Mouse (Mus musculus): ENCODE measurements around the gene Eml5. TPM values are rescaled to one million over a fixed set of nuclear protein-coding genes. Genes with fewer than 3 reads are reported as not detected.
A peak's percentile ranks its signal among the peaks of the same experiment; 100 is the strongest.

The Eml5 gene
- polyA plus RNA-seq, 2 experiments, result 2.3 to 4.6 TPM

GRCm38 (mm10) chr12:98779148-98779547 lies 122.1 kb downstream of the Eml5 start:
- Histone ChIP-seq H3K4me3 (replicated peaks; ENCODE audit: low read length) (no peak overlapping the region), H3K27ac (replicated peaks; ENCODE audit: low read depth, low read length) (no peak overlapping the region), H3K4me1 (ENCODE audit: control insufficient read depth, insufficient read depth, low read length) (no peaks in the 10 kb centered on the region), H3K9me3 (ENCODE audit: control insufficient read depth, low read length) (no peaks in the 10 kb centered on the region), H3K4me2 (replicated peaks; ENCODE audit: low read depth, low read length, severe bottlenecking) (no peak overlapping the region), H3K36me3 (ENCODE audit: control insufficient read depth, insufficient read depth, low read length) (peaks cover 90% of the 10 kb centered on the region), H3K27me3 (ENCODE audit: control insufficient read depth, insufficient read depth, low read length) (no peaks in the 10 kb centered on the region), H3K9ac (ENCODE audit: low read depth, low read length, severe bottlenecking) (no peak overlapping the region)
- TF ChIP-seq POLR2A (IDR thresholded peaks at IDR 0.05; ENCODE audit: borderline replicate concordance, extremely low read depth, insufficient read depth, insufficient read length), result no peak
- no peak for ATAC-seq (ENCODE audit: low FRiP score, low read depth)
- WGBS, result 81% methylated on average over 4 of the region's 4 CpGs
- no peak for DNase-seq (ENCODE audit: low spot score)

GRCm38 (mm10) chr12:98777509-98777908 lies 123.8 kb downstream of the Eml5 start:
- Histone ChIP-seq H3K4me3 (replicated peaks; ENCODE audit: low read length) (no peak overlapping the region), H3K9me3 (ENCODE audit: control insufficient read depth, low read length) (no peaks in the 10 kb centered on the region), H3K4me2 (replicated peaks; ENCODE audit: low read depth, low read length, severe bottlenecking) (no peak overlapping the region), H3K36me3 (ENCODE audit: control insufficient read depth, insufficient read depth, low read length) (peaks cover 87% of the 10 kb centered on the region), H3K27me3 (ENCODE audit: control insufficient read depth, insufficient read depth, low read length) (no peaks in the 10 kb centered on the region), H3K4me1 (ENCODE audit: control insufficient read depth, insufficient read depth, low read length) (no peaks in the 10 kb centered on the region), H3K9ac (ENCODE audit: low read depth, low read length, severe bottlenecking) (no peak overlapping the region), H3K27ac (replicated peaks; ENCODE audit: low read depth, low read length) (no peak overlapping the region)
- 79% methylated on average over 3 of the region's 3 CpGs for WGBS
- TF ChIP-seq POLR2A (IDR thresholded peaks at IDR 0.05; ENCODE audit: borderline replicate concordance, extremely low read depth, insufficient read depth, insufficient read length), result no peak
- ATAC-seq (ENCODE audit: low FRiP score, low read depth), result no peak
- DNase-seq (ENCODE audit: low spot score), result no peak

DNA sequence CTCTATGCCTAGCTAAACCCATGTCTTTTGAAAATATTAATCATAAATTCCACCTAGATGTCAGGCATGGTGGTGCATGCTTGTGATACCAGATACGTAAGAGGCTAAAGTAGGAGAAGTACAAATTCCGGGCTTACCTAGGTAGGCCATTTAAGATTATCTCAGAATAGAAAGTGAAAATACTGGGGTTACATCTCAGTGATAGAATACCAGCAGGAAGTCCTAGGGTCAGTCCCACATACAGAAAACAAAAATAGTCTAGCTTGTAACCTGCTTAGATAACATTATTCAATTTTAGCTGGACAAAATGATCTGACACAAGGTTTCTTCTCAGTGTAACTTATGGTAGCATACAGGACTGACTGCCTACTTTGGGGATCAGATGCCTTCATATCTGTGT lies 135.0 kb downstream of the Eml5 start:
- H3K36me3 ChIP-seq (ENCODE audit: control insufficient read depth, insufficient read depth, low read length), result peaks cover 80% of the 10 kb centered on the region
- H3K27me3 ChIP-seq (ENCODE audit: control insufficient read depth, insufficient read depth, low read length), result no peaks in the 10 kb centered on the region
- no peak overlapping the region for H3K27ac ChIP-seq (replicated peaks; ENCODE audit: low read depth, low read length)
- no peaks in the 10 kb centered on the region for H3K9me3 ChIP-seq (ENCODE audit: control insufficient read depth, low read length)
- DNase-seq (ENCODE audit: low spot score) (no peak), ATAC-seq (ENCODE audit: low FRiP score, low read depth) (no peak)
- no peak for TF ChIP-seq POLR2A (IDR thresholded peaks at IDR 0.05; ENCODE audit: borderline replicate concordance, extremely low read depth, insufficient read depth, insufficient read length)
- H3K4me1 ChIP-seq (ENCODE audit: control insufficient read depth, insufficient read depth, low read length), result no peaks in the 10 kb centered on the region
- H3K9ac ChIP-seq (ENCODE audit: low read depth, low read length, severe bottlenecking), result no peak overlapping the region
- no peak overlapping the region for H3K4me2 ChIP-seq (replicated peaks; ENCODE audit: low read depth, low read length, severe bottlenecking)
- 96% methylated on average over 2 of the region's 2 CpGs for WGBS
- no peak overlapping the region for H3K4me3 ChIP-seq (replicated peaks; ENCODE audit: low read length)

DNA sequence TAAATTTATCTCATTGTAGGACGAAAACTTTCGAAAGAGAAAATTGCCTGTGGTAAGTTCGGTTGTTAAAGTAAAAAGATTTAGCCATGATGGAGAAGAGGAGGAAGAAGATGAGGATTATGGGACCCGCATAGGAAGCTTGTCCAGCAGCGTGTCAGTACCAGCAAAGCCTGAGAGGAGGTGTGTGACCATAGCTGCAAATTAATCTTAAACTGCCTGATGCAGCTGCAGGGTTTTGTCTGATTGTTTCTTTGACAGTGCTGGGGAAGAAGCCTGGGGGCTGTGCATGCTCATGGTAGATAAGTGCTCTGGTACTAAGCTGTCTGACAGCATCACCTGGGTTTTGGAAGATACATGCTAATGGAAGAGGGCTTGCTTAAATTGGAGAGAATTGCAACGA lies 141.6 kb downstream of the Eml5 start:
- ATAC-seq (ENCODE audit: low FRiP score, low read depth), result no peak
- Histone ChIP-seq H3K4me1 (ENCODE audit: control insufficient read depth, insufficient read depth, low read length) (no peaks in the 10 kb centered on the region), H3K4me3 (replicated peaks; ENCODE audit: low read length) (no peak overlapping the region), H3K4me2 (replicated peaks; ENCODE audit: low read depth, low read length, severe bottlenecking) (no peak overlapping the region), H3K36me3 (ENCODE audit: control insufficient read depth, insufficient read depth, low read length) (peaks cover 90% of the 10 kb centered on the region), H3K27ac (replicated peaks; ENCODE audit: low read depth, low read length) (no peak overlapping the region), H3K9me3 (ENCODE audit: control insufficient read depth, low read length) (no peaks in the 10 kb centered on the region), H3K27me3 (ENCODE audit: control insufficient read depth, insufficient read depth, low read length) (no peaks in the 10 kb centered on the region), H3K9ac (ENCODE audit: low read depth, low read length, severe bottlenecking) (no peak overlapping the region)
- no peak for TF ChIP-seq POLR2A (IDR thresholded peaks at IDR 0.05; ENCODE audit: borderline replicate concordance, extremely low read depth, insufficient read depth, insufficient read length)
- no peak for DNase-seq (ENCODE audit: low spot score)
- 94% methylated on average over 6 of the region's 6 CpGs for WGBS

DNA sequence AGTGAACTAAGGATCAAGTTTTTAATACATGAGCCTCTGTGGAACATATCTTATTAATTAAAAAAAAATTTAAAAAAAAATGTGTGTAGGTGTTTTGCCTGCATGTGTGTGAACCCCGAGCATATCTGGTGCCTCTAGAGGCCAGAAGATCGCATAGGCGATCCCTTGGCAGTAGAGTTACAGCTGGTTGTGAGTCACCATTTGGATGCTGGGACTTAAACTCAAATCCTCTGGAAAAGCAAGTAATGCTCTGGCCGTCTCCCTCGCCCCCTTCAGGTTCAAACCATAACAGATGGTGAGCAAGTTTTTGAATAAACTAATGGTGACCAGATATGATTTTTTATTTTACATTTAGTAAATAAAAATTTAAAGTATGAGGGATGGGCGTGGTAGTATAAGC lies 143.6 kb downstream of the Eml5 start:
- Histone ChIP-seq H3K27ac (replicated peaks; ENCODE audit: low read depth, low read length) (no peak overlapping the region), H3K4me3 (replicated peaks; ENCODE audit: low read length) (no peak overlapping the region), H3K4me1 (ENCODE audit: control insufficient read depth, insufficient read depth, low read length) (no peaks in the 10 kb centered on the region), H3K9ac (ENCODE audit: low read depth, low read length, severe bottlenecking) (no peak overlapping the region), H3K9me3 (ENCODE audit: control insufficient read depth, low read length) (no peaks in the 10 kb centered on the region), H3K4me2 (replicated peaks; ENCODE audit: low read depth, low read length, severe bottlenecking) (no peak overlapping the region), H3K27me3 (ENCODE audit: control insufficient read depth, insufficient read depth, low read length) (no peaks in the 10 kb centered on the region), H3K36me3 (ENCODE audit: control insufficient read depth, insufficient read depth, low read length) (peaks cover 85% of the 10 kb centered on the region)
- DNase-seq (ENCODE audit: low spot score) (no peak), ATAC-seq (ENCODE audit: low FRiP score, low read depth) (no peak)
- WGBS, result 86% methylated on average over 6 of the region's 6 CpGs
- TF ChIP-seq POLR2A (IDR thresholded peaks at IDR 0.05; ENCODE audit: borderline replicate concordance, extremely low read depth, insufficient read depth, insufficient read length), result no peak

DNA sequence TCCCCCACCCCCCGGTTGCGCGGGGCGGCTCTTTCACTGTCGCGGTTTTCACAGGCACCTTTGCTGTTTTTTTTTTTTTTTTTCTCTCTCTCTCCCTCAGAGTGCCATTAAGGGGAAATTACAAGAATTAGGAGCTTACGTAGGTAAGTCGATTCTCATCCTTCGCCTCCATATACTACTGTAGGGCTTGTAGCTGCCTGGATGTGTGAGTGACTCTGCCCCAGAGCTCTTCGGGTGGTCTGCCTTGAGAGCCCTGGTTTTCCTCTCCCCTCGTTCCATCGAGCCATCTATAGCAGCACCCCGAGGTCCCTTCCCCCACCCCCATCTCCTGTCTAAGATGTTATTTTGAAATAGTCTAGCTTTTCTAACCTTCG lies 153.9 kb downstream of the Eml5 start:
- H3K9me3 ChIP-seq (ENCODE audit: control insufficient read depth, low read length), result no peaks in the 10 kb centered on the region
- peak overlapping the region; percentile 94 for H3K9ac ChIP-seq (ENCODE audit: low read depth, low read length, severe bottlenecking)
- H3K27me3 ChIP-seq (ENCODE audit: control insufficient read depth, insufficient read depth, low read length), result no peaks in the 10 kb centered on the region
- TF ChIP-seq POLR2A (IDR thresholded peaks at IDR 0.05; ENCODE audit: borderline replicate concordance, extremely low read depth, insufficient read depth, insufficient read length), result no peak
- H3K27ac ChIP-seq (replicated peaks; ENCODE audit: low read depth, low read length), result peak overlapping the region; percentile 90
- H3K4me1 ChIP-seq (ENCODE audit: control insufficient read depth, insufficient read depth, low read length), result peaks cover 13% of the 10 kb centered on the region
- 2% methylated on average over 11 of the region's 14 CpGs for WGBS
- H3K4me3 ChIP-seq (replicated peaks; ENCODE audit: low read length), result peak overlapping the region; percentile 94
- ATAC-seq (ENCODE audit: low FRiP score, low read depth) (peak; percentile 11; the same call in 1 of the 2 replicates), DNase-seq (ENCODE audit: low spot score) (no peak)
- peaks cover 2% of the 10 kb centered on the region; the same call in 1 of the 2 replicates for H3K36me3 ChIP-seq (ENCODE audit: control insufficient read depth, insufficient read depth, low read length)
- H3K4me2 ChIP-seq (replicated peaks; ENCODE audit: low read depth, low read length, severe bottlenecking), result peak overlapping the region; percentile 67
